Mouse (Mus musculus) thymus, adult 2 months (tissue): ENCODE results near the gene D330020A13Rik. TPM values are rescaled to one million over a fixed set of nuclear protein-coding genes. Genes with fewer than 3 reads are reported as not detected.

Experiments
- DNase-seq: peaks from one replicate; pipeline ENCODE4 v3.0.0; 2021
- H3K27ac ChIP-seq: fragments of 200-500 bp; 2 replicates; pipeline ENCODE4 v1.5.1; 2012; ENCODE audit warnings: low read length, control low read depth; ENCODE audit not compliant: control insufficient read depth, insufficient read depth
- H3K27me3 ChIP-seq: fragments of 200-500 bp; 2 replicates; pipeline ENCODE4 v1.6.1; 2012; ENCODE audit warnings: mild to moderate bottlenecking, low read length, moderate library complexity, mixed read lengths; ENCODE audit not compliant: control insufficient read depth, insufficient read depth
- H3K36me3 ChIP-seq: fragments of 200-500 bp; 2 replicates; pipeline ENCODE4 v1.6.1; 2012; ENCODE audit warnings: mild to moderate bottlenecking, low read length, moderate library complexity; ENCODE audit not compliant: control insufficient read depth, insufficient read depth
- H3K4me1 ChIP-seq: fragments of 200-500 bp; replicated peaks from 2 replicates; pipeline ENCODE4 v1.6.1; 2012; ENCODE audit warnings: low read length; ENCODE audit not compliant: control insufficient read depth, insufficient read depth
- H3K4me3 ChIP-seq: fragments of 200-500 bp; 2 replicates; pipeline ENCODE4 v1.5.1; 2012; ENCODE audit warnings: mild to moderate bottlenecking, low read length, control low read depth, moderate library complexity; ENCODE audit not compliant: control insufficient read depth, insufficient read depth
- CTCF ChIP-seq: fragments of 200-500 bp; IDR thresholded peaks from 2 replicates; pipeline ENCODE4 v1.5.1; 2012; ENCODE audit warnings: mild to moderate bottlenecking, control low read depth, low read length, moderate library complexity, borderline replicate concordance; ENCODE audit not compliant: control insufficient read depth, poor library complexity, insufficient read depth; ENCODE audit errors: extremely low read depth
- POLR2A ChIP-seq: fragments of 200-500 bp; IDR thresholded peaks from 2 replicates; pipeline ENCODE4 v1.6.1; 2012; ENCODE audit warnings: mild to moderate bottlenecking, low read length, control low read depth, moderate library complexity; ENCODE audit not compliant: control insufficient read depth, poor library complexity, insufficient read depth; ENCODE audit errors: extremely low read depth
- WGBS: fragments of 180-500 bp; shearing (Covaris S2); methylation state at CpG from one replicate; pipeline ENCODE4 v1.1.7; 2018; 5-methylcytosine and 5-hydroxymethylcytosine counted together
- polyA plus RNA-seq: library from polyadenylated mRNA; depleted of rRNA; stranded (reverse); fragments of >200 nt; gene quantifications from 2 replicates; pipeline ENCODE4 v1.2.3, GENCODE M21; 2012

Gene D330020A13Rik
- polyA plus RNA-seq, 1 experiment = not detected

DNA sequence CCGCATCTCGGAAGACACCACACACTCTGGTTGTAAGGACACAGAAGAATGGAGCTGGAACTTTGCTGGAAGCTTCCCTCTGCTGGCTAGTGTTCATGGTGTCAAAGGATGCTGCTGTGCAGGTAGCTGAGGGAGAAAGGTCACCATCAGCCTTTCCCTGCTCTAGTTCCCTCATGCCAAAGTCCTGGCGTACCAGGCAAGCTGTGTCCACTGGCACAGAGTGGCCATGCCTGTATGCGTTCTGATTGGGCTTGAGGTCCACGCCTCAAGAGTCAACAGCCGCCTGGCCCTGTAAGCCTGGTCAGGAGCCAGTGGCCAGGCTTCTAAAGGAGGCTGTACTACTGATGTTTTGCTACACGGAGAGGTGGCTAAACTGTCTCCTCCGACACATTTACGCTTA, 15.2 kb downstream of the D330020A13Rik start:
- Histone ChIP-seq H3K27me3 (no peaks in the 10 kb centered on the region), H3K4me1 (no peaks in the 10 kb centered on the region), H3K4me3 (no peak overlapping the region), H3K36me3 (no peaks in the 10 kb centered on the region), H3K27ac (no peak overlapping the region)
- 96% methylated on average over 9 of the region's 9 CpGs for WGBS
- no peak for TF ChIP-seq POLR2A
- no peak for TF ChIP-seq CTCF
- no peak for DNase-seq

DNA sequence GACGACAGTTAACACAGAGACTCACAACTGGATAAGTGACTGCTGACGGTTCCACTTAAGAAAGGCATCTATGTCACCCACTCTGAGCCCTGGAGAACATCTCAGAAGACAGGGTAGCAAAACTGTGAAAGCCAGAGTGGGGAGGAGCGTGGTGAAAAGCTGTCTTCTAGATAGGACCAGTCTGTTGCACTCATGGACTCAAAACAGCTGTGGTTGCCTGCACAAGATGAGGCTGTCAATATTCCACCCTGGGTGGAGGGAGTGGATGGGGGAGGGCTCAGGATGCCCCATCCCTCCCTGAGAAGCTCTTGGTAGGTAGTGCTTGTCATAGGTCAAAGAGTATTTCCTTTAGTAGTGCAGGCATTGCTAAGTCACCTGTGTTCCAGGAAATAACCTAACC, 15.6 kb downstream of the D330020A13Rik start:
- no peak for DNase-seq
- Histone ChIP-seq H3K4me3 (no peak overlapping the region), H3K27me3 (no peaks in the 10 kb centered on the region), H3K4me1 (no peaks in the 10 kb centered on the region), H3K36me3 (no peaks in the 10 kb centered on the region), H3K27ac (no peak overlapping the region)
- TF ChIP-seq CTCF = no peak
- no peak for TF ChIP-seq POLR2A
- 93% methylated on average over 3 of the region's 3 CpGs for WGBS

- Histone ChIP-seq H3K27ac (no peak overlapping the region), H3K4me1 (no peaks in the 10 kb centered on the region), H3K4me3 (no peak overlapping the region), H3K27me3 (no peaks in the 10 kb centered on the region), H3K36me3 (no peaks in the 10 kb centered on the region)
- 17% methylated on average over 5 of the region's 5 CpGs for WGBS
- DNase-seq = no peak
- TF ChIP-seq POLR2A (no peak), CTCF (no peak)
Measured at GRCm38 (mm10) chr6:120312443-120312842, 18.3 kb downstream of the D330020A13Rik start.

- Histone ChIP-seq H3K36me3 (no peaks in the 10 kb centered on the region), H3K4me1 (no peaks in the 10 kb centered on the region), H3K4me3 (no peak overlapping the region), H3K27me3 (no peaks in the 10 kb centered on the region), H3K27ac (no peak overlapping the region)
- TF ChIP-seq POLR2A (no peak), CTCF (no peak)
- 93% methylated on average over 11 of the region's 11 CpGs for WGBS
- DNase-seq = no peak
Measured at GRCm38 (mm10) chr6:120318303-120318940, 24.3 kb downstream of the D330020A13Rik start.

GRCm38 (mm10) chr6:120319129-120319528, 25.0 kb downstream of the D330020A13Rik start:
- no peak for TF ChIP-seq POLR2A
- TF ChIP-seq CTCF = no peak
- Histone ChIP-seq H3K27me3 (no peaks in the 10 kb centered on the region), H3K36me3 (no peaks in the 10 kb centered on the region), H3K4me1 (no peaks in the 10 kb centered on the region), H3K4me3 (no peak overlapping the region), H3K27ac (no peak overlapping the region)
- 95% methylated on average over 9 of the region's 9 CpGs for WGBS
- no peak for DNase-seq

DNA sequence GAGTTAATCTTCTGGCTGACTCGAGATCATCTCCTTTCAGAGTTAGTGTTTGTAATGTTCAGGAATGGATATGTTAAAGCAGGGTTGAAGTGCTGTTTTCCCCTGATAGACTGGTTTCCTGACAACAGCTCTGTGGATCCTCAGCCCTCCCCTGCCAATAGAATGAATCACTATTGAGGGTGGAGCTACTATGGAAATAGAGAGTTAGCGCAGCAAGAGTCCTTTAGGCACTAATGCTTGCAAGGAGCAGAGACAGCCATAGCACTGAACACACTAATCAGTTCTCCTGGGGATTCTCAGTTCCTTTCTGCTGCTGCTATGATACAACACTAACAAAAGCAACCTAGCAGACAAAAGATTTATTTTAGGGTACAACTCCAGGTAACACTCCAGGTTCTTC, 26.2 kb downstream of the D330020A13Rik start:
- TF ChIP-seq CTCF = no peak
- no peak for TF ChIP-seq POLR2A
- 95% methylated on average over 2 of the region's 2 CpGs for WGBS
- DNase-seq = no peak
- Histone ChIP-seq H3K4me3 (no peak overlapping the region), H3K36me3 (no peaks in the 10 kb centered on the region; the same call in 1 of the 2 replicates), H3K27ac (no peak overlapping the region), H3K27me3 (no peaks in the 10 kb centered on the region), H3K4me1 (no peaks in the 10 kb centered on the region)
